Mouse (Mus musculus) small intestine, adult 2 months (tissue): ENCODE measurements around the gene Txlnb.

ENCODE experiments used
- CTCF ChIP-seq: fragments of 200-500 bp; IDR thresholded peaks from 2 replicates; pipeline ENCODE4 v1.5.1; 2012; ENCODE audit warnings: low read depth, mild to moderate bottlenecking, control low read depth, inconsistent platforms, low read length, moderate library complexity, mixed read lengths; ENCODE audit not compliant: insufficient replicate concordance, insufficient read length; ENCODE audit errors: extremely low read depth
- POLR2A ChIP-seq: fragments of 200-500 bp; IDR thresholded peaks from 2 replicates; pipeline ENCODE4 v1.6.1; 2012; ENCODE audit warnings: low read depth, mild to moderate bottlenecking, control low read depth, inconsistent platforms, low read length, moderate library complexity

DNA sequence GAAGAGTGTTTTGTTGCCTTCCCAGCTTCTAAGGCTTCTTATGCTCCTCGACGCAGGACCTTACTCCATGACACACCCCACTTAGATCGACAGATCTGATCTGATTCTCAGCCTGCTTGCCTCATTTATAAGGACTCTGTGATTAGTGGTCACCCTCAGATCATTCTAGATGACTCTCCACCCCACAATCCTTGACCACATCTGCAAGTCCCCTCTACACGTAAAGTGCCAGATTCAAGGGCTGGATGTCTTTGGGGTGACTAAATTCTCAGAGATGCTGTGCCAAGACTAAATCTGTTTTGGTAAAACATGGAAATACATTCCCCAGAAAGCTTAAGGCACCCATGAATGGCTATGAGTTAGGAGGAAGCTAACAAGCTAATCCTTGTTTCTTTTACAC is 799 bp upstream of the Txlnb start:
- TF ChIP-seq POLR2A (no peak), CTCF (no peak)
